Mouse (Mus musculus) ovary, postnatal 10 days (tissue): Measurements from ENCODE around the gene Rab15.
"Not testable (repeated sequence)": the region's sequence is repeated elsewhere in the genome, so short reads cannot be mapped to it uniquely, and the experiment has no call there.

Experiments
- DNase-seq: peaks from one replicate; pipeline ENCODE4 v3.0.0; 2022; ENCODE audit warnings: low spot score

Gene Rab15

GRCm38 (mm10) chr12:76822651-76823041 is at the start of gene Rab15:
Gene Rab15, minus strand, starts transcription at chr12:76822908.
- no peak for DNase-seq

DNA sequence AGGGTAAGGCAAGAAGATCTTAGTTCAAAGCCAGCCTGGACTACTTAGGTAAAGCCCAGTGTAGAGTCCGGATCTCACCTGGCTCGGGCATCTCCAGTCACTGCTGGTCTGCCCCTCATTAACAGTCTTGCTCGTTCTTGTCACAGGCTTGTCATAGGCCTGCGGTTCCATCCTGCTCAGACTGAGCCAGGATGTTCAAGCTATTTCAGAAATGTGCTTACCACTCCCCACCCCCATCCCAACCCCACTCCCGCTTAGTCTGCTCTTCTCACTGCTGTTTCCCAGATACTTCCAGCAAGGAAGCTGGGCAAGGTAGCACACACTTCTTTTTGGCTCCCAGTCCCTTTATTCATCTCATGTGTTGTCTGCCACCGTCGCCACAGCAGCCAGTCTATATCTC is 46.9 kb upstream of the Rab15 start:
- DNase-seq, result no peak

GRCm38 (mm10) chr12:76868463-76869198 is 45.9 kb upstream of the Rab15 start:
- DNase-seq, result no peak

DNA sequence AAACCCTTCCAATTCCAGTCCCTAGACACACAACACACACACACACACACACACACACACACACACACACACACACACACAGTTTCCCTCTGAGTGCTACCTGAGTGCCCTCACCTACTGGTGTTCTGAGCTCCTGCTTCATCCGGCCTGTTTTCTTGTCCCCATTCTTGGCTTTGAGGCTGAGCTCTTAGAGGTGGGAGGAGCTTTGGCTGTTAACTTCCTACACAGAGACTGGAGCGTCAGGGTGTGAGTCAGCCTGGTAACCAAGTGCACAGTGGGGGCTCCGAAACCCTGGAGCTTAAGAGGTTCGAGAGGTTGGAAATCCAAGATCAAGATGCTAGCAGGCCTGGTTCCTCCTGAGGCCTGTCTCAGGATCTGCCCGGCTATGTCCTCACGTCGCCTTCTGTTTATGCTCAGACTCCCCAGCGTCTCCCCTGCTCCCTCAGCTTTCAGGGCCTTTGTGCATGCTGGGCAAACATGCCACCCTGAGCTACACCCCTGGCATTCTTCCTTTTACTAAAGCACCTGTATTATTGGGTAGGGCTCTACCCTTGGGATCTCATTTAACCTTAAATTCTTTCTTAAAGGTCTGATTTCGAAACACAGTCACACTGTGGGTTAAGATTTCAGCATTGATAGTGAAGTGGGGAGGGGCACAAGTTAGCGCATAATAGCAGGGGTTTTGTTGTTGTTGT is 45.0 kb upstream of the Rab15 start:
- DNase-seq, result no peak

DNA sequence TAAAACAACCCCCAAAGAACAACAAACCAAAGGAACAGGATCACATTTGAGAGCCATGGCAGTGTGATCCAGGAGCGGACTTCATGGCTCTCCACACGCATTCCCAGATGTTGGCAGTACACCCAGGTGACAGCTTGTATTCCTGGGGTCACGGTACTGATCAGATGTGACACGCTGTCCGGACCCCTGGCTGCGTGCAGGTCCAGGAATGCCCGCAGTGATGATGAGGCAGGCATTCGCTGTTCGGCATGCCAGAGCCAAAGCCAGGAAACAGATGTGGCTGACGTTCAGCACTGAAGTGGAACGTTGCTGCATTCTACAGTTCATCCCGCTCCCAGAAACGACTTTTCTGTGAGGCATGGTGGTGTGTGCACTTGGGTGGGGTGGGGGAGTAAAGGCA is 42.6 kb upstream of the Rab15 start:
- no peak for DNase-seq

GRCm38 (mm10) chr12:76863651-76864050 is 40.9 kb upstream of the Rab15 start:
- no peak for DNase-seq

DNA sequence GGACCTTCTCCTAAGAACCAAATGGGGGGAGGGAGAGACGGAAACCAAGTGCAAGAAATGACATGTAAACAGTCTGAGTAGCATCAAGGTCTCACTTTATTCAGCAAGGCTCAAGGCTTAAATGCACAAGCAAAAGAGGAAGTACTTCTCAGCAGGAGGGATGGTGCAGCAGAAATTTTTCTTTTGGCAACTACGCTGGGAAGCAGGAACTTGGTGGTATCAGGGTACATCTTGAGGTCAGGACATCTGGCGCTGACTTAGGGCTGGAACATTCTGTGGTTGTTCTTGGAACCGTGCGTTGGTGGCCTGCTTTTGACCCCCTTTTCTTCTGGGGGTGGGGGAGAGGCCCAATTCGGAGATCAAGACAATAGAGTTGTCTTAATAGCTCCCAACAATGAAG is 36.1 kb upstream of the Rab15 start:
- DNase-seq, result not testable (repeated sequence)

GRCm38 (mm10) chr12:76857087-76857486 is 34.4 kb upstream of the Rab15 start:
- no peak for DNase-seq

- no peak for DNase-seq
These were observed 30.9 kb upstream of the Rab15 start for GRCm38 (mm10) chr12:76853378-76854142.

DNA sequence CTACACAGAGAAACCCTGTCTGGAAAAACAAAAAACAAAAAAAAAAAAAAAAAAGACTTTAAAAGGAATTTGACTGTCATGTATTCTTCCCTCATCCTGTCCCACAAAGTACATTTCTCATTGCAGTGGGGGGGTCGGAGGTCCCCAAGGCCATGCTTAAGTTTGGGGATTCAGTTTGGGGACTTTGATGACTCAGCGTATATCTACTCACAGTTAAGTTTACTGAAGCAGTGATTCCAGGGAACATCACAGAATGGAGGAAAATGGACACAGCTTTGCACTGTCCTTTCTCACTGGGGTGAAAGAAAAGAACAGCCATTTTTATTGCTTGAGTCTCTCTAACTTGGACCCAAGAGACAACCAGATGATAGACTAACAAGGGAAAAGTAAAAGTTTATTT is 29.7 kb upstream of the Rab15 start:
- DNase-seq, result no peak

GRCm38 (mm10) chr12:76844346-76845061 is 21.8 kb upstream of the Rab15 start:
- DNase-seq, result no peak

DNA sequence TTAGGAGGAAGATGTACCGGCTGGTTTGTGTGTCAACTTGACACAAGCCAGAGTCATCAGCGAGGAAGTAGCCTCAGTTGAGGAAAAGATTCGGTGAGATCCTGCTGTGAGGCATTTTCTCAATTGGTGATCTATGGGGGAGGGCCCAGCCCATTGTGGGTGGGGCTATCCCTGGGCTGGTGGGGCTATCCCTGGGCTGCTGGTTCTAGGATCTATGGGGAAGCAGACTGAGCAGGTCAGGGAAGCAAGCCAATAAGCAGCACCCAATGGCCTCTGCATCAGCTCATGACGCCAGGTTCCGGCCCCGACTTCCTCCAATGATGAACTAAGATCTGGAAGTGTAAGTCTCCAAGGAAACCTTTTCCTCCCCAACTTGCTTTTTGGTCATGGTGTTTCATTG is 17.4 kb upstream of the Rab15 start:
- DNase-seq, result no peak

DNA sequence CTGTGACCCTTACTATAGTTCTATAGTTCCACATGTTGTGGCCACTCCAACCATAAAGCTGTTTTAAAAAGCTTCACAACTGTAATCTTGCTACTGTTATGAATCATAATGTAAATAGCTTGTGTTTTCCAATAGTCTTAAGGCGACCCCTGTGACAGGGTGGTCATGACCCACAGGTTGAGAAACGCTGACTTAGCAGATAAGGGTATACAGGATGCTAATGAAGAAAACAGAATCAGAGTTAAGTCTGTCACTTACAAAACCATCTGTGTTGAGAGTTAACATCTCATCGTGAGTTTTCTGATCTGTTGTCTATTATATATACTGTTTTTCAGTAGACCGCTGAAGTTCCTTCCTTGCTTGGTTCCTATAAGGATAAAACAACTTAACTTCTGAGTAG is 16.6 kb upstream of the Rab15 start:
- no peak for DNase-seq

- no peak for DNase-seq
These were observed 15.3 kb upstream of the Rab15 start for GRCm38 (mm10) chr12:76837844-76838650.

DNA sequence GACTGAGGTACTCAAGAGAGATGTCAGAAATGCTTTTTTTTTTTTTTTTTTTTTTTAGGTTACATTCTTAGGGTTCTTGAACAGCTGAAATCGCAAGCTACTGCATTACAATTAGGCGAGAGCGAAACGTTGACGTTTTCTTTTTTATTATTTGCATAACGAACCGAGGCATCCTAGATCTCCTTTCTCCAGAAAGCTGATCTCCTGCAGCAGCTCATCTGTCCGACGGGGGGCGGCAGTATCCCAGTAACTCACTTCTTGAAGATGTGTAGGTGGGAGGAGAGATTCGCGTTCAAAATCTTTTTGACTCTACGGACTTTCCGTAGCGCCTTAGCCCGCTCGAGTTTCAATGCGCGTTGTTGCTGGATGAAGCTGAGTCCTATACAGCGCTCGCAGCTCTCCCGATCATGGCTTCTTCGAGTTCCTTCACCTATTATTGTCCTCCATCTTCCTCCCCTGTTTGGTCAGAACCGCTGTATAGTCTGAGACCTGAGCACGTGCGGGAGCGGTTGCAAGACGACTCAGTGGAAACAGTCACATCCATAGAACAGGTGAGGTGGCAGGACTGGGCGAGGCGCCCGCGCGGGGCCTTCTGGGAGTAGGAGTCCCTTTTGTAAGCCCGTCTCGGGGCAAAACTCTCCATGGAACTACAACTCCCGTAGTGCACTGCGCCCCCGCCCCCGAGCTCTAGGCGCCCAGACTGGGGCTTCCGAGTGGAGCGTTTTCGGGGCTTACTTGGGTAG is 14.6 kb upstream of the Rab15 start:
- DNase-seq, result peak; percentile 89

DNA sequence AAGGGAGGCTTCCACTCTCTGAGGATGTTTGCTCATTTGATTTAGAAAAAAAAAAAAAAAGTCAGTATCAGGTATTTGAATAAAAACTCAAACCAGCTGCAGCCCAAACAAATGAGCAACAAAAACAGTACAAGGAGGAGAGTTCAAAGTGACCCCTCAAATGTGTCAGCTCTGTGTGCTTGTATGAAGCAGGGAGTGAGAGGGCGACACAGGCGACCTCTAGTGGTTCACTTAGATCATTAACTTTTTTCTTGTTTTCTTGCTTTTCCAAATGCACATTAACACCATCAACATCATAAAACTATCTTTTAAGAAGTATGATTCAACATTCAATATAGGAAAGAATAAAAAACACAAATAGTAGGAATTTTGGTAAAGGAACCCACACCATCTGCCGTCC is 10.0 kb upstream of the Rab15 start:
- DNase-seq, result no peak

DNA sequence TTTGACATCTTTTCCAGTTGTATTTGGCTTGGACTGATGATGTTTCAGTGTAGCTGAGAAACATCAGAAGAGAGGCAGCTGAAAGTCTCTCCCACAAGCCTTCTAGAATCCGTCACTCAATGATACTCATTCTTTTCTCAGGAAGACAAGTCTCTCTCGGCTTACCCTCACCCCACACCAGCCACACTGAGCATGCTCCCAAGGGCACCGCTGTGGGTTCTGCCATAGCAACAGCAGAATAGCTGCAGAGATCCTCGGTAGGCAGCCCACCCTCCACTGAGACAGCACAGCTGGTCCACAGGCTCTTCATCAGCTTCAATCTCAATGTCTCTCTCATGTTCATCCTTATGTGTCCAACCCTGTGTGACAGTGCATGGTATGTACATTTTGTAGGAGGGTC is 2.6 kb upstream of the Rab15 start:
- no peak for DNase-seq

DNA sequence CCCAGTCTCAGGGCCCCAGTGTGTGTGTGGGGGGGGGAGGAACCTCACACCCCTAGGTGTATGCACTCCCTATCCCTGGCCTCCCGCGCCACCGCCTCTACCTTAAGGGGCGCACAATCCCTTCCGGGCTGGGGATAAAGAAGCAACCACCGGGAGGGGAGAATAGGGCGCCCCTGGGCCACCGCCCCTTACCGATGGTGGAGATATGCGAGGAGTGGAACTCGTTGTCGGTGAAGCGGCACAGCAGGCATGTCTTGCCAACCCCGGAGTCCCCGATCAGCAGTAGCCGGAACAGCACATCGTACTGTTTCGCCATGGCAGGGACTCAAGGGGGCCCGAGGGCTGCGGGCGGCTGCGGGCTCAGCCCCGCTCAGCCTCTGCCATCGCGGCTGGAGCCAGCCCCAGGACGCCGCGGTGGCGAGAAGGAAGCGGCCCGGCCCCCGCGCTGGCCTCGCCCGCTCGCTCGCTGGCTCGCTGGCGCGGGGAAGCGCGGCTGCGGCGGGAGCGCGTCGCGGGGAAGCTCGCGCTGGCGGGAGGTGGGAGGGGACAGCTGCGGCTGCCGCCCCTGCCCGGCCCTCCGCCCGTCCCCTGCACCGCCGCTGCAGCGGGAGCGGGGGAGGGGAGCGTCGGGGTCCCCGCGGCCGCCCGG is 582 bp downstream of the Rab15 start:
- peak; percentile 13 for DNase-seq

DNA sequence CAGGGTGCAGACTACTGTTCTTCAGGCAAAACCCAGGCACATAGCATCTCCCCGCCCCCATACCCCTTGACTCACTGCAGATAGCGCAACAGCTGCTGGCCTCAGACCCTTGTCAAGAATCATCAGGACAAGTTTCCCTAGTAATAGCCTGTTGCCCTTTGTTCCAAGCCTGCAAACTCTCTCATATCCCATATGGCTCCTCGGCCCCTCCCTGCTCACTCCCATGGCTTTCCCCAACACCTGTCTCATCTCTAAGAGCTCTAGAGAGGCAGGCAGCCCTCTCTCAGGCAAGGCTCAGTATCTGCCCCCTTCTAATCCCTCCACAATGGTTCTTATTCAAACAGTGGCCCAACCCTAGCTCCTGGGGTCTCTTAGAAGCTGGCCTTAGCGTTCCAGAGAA is 2.1 kb downstream of the Rab15 start:
- DNase-seq, result no peak

DNA sequence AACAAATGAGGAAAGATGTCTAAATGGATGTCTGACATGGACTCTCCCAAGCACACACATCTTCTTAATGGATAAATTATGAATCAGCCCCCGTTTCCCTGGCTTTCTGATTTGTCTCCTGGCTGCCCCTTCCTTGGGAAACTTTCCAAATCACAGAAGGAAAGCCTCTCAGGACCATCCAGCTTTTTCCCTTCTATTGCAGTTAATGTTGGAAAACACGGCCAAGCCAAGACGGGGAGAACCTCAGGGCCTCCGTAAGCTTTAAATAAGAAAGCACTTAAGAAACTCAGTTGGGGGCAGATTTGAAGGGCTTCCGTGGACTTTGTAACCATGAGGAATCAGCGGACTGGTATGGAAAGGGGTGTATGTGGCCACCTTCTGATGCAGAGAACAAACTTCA is 2.9 kb downstream of the Rab15 start:
- DNase-seq, result no peak
